Mouse (Mus musculus) Patski (cell line): ENCODE measurements at regions not wholly inside any gene's neighbourhood (a gene's known extent, or its start where the extent isn't known, plus 50 kb on each side); places are given as distances from the start of the nearest gene placed in this dataset.
A peak's percentile ranks its signal among the peaks of the same experiment; 100 is the strongest.

Experiments used
- ATAC-seq: fragments of 100-300 bp; one replicate; pipeline ENCODE4 v1.8.0; 2021
- CTCF ChIA-PET: fragments of 350-600 bp; sonication (Branson Sonifier 250); formaldehyde crosslinking; loops from one replicate; lab custom pipeline; 2022; ENCODE audit warnings: inconsistent platforms; lab: Charles Lee
- POLR2A ChIA-PET: fragments of 350-600 bp; sonication (Branson Sonifier 250); formaldehyde crosslinking; loops from one replicate; lab custom pipeline; 2022; ENCODE audit warnings: antibody characterized with exemption, inconsistent platforms; lab: Charles Lee
- DNase-seq: peaks from one replicate; pipeline ENCODE4 v3.0.0-alpha.2; 2011; ENCODE audit warnings: low read depth, low spot score
- H3K27me3 ChIP-seq: fragments of 371-371 bp; one replicate; pipeline ENCODE4 v1.5.1; 2021
- CTCF ChIP-seq: fragments of 100-300 bp; IDR thresholded peaks from one replicate; pipeline ENCODE4 v1.5.1; 2021
- in situ Hi-C: fragments of 300-500 bp; cut with MboI; formaldehyde crosslinking; loops from 3 replicates; pipeline ENCODE4 v1.11.1; 2018; ENCODE audit warnings: low pct_unique_long_range_greater_than_20kb, mixed read lengths

DNA sequence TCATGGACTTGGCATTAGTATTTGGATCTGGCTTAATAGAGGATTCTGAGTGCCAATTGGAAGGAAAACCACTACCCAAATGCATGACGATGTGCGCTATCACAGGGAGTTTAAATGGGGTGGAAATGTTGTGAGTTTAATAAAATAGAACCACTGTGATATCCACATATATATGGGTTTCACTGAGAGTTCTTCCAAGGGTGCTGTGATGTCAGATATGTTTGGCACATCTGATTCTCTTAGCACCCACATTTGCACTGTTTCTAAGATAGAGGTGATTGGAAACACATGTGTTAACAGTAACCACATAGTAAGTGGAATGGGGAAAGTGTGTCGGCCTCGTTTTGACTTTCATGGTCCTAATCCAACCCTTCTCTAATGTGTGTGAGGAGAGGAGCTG is 189.7 kb upstream of the 1810046K07Rik start:
- no peak for TF ChIP-seq CTCF
- POLR2A ChIA-PET: no interaction called here
- in situ Hi-C loops: no loop called here
- H3K27me3 ChIP-seq: no peaks in the 10 kb centered on the region
- CTCF ChIA-PET: interaction anchor here (1.3 kb wide), 1 partner anchor 13 kb away, joined by 3 read pairs; no protein-coding TSS in a partner anchor
- DNase-seq: no peak
- ATAC-seq: no peak

DNA sequence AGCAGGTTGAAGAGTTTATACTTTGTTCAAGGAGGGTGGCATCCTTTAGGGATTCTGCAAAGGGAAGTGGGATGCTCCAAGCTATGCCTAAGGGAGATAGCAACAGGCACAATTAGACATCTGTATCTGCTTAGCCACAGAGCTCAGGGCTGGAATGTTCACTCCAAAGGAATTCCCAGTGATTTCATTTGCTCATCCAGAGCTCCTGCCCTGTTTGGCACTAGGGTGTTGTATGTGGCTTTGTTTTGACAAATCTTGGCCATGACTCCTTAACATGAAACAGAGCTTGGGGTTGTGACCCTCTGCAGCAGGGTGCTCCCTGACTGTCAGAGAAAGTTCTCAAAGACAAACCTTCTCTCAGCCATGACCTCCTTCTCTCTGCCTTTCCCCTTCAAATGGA is 194.8 kb upstream of the 1810046K07Rik start:
- in situ Hi-C loops: no loop called here
- ChIA-PET POLR2A (no interaction called here), CTCF (no interaction called here)
- no peak for ATAC-seq
- no peaks in the 10 kb centered on the region for H3K27me3 ChIP-seq
- no peak for DNase-seq
- TF ChIP-seq CTCF: no peak

DNA sequence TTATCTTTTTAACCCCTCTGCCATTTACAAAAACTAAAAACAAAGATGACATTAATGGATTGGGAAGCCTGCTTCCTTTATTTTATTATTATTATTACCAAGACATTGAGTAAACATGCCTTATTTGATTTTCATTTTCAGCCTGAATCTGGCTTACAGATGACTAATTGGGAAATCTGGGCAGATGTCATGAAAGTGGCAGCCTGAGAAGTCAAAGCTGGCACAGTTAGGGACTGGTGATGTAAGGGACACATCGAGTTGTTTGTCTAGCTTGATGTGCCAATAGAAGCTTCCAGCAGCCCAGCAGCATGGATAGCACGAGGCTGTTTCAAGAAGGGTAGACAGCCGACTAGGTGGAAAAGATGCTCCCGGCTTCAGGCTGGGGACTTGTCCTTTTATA is 197.2 kb upstream of the 1810046K07Rik start:
- DNase-seq (no peak), ATAC-seq (no peak)
- POLR2A ChIA-PET: no interaction called here

DNA sequence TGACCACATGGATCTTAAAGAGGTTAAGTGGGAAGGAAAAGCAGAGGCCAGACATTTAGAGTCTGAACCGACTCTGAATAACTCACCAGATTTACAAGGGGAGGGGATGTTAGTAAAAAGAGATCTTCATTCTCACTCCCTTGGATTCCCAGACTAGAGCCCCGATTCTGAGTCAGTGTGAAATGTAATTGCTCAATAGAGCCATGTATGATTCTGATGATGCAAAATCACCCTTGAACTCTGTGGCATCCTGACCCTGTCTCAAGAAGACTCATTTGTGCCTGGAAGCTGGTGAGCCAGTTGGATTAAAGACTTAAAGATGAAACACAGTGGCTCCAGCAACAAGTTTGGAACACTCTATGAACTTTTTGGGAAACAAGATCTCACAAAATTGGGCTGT is 210.2 kb upstream of the 1810046K07Rik start:
- TF ChIP-seq CTCF: no peak
- ATAC-seq: no peak
- in situ Hi-C loops: no loop called here
- ChIA-PET POLR2A (no interaction called here), CTCF (no interaction called here)
- DNase-seq: peak; percentile 44
- H3K27me3 ChIP-seq: no peaks in the 10 kb centered on the region

More for the DNA sequence above, 197.2 kb upstream of the 1810046K07Rik start:
- in situ Hi-C loops: no loop called here
- CTCF ChIA-PET: no interaction called here
- no peaks in the 10 kb centered on the region for H3K27me3 ChIP-seq
- TF ChIP-seq CTCF: no peak

DNA sequence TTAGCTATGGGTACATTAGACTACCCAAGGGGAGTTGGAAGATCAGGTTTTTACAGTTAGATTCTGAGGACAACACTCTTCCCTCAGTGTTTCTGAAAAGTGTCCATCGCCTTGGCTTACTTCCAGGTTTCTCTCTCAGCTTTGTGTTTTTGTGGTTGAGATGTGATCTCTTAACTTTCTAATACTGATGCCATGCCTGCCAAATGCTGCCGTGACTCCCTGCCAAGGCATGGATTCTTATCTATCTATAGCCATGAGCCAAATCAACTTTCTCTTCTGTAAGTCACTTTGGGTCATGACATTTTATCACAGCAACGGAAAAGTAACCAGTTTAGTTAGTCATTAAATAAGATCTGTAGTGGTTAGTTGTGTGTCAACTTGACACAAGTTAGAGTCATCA is 213.2 kb upstream of the 1810046K07Rik start:
- H3K27me3 ChIP-seq: no peaks in the 10 kb centered on the region
- peak; percentile 1 for DNase-seq
- in situ Hi-C loops: no loop called here
- ChIA-PET POLR2A (no interaction called here), CTCF (interaction anchor here (1.0 to 1.3 kb wide), 2 partner anchors 11 to 48 kb away, joined by 3 read pairs; no protein-coding TSS in a partner anchor)
- no peak for TF ChIP-seq CTCF
- ATAC-seq: no peak

DNA sequence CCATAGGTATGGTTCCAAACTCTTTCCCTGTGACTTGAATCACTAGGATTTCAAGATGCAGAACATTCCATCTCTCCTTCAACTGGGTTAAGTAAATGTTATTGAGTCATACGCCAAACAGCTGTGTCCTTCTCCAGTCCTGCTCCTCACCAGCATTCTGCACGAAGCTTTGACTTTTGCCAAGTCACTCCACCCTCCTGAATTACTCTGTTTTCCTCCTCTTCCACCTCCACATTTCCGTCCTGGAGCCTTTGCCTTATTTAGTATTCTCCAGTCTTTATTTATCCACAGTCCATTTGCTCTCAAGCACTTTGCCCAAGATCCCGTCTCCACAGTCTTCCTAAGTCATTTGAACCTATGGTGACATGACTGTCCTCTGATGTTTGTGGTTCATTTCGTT is 193.1 kb upstream of the Arhgap20 start:
- no peak for ATAC-seq
- TF ChIP-seq CTCF: no peak
- ChIA-PET CTCF (no interaction called here), POLR2A (no interaction called here)
- H3K27me3 ChIP-seq: no peaks in the 10 kb centered on the region
- DNase-seq: no peak
- in situ Hi-C loops: no loop called here

DNA sequence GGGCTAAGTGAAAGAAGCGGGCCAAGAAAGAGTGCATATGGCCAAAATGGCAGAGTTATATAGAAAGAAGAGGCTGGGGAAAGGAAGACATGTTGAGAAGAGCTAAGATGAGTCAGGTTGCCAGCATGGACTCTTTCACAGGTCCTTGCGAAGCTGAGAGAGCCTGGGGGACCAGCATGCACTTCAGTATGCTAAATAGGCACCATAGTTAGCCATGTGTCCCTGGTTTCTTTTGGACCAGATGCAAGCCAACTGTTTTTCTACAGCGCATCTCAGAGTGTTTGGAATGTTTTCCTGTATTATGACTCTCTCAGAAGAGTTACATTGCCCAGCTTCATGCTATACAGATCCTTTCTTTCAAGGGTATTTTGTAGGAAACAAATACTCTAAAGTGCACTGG is 183.5 kb upstream of the Arhgap20 start:
- no peak for DNase-seq

DNA sequence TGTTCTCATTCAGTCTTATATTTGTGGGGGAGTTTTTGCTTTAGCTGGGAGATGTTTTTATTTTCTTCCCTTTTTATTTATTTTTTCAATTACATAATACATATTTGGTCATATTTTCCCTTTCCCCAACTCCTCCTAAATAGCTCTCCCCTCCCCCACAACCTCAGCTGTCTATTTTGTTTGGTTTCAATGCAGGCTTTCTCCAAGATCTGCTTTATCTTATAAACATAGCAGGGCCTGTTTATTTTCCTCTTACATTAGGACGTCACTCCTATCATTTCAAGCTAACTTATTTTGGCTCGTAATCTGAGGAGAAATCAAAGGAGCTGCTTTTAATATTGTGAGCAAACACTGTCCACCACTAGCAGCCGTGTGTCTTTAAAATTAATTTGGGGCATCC is 171.4 kb upstream of the Arhgap20 start:
- in situ Hi-C loops: no loop called here
- POLR2A ChIA-PET: interaction anchor here (0.6 kb wide), 1 partner anchor 37 kb away, joined by 3 read pairs; no protein-coding TSS in a partner anchor
- DNase-seq (no peak), ATAC-seq (no peak)
- CTCF ChIA-PET: no interaction called here
- H3K27me3 ChIP-seq: no peaks in the 10 kb centered on the region
- no peak for TF ChIP-seq CTCF

More for the DNA sequence above, 183.5 kb upstream of the Arhgap20 start:
- in situ Hi-C loops: no loop called here
- no peak for TF ChIP-seq CTCF
- ATAC-seq: no peak
- POLR2A ChIA-PET: no interaction called here
- CTCF ChIA-PET: no interaction called here
- H3K27me3 ChIP-seq: no peaks in the 10 kb centered on the region

DNA sequence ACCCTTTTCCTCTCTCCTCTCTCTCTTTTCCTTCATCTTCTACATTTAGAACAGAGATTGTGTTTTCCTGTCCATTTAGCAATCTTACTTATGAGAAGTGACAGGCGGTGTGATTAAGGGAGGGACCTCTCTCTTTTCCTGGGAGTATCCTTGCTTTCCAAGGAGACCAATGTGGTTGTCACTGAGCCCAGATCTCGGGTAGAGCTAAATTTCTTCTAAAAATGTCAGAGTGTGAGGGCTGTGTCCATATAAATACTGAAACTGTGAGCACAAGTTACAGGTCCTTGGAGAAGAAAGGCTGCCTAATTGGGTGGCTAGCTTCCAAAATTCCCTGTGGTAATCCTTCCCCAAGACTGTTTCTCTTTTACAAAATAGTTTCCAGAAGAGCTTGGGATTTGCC is 166.4 kb upstream of the Arhgap20 start:
- no peak for TF ChIP-seq CTCF
- no peaks in the 10 kb centered on the region for H3K27me3 ChIP-seq
- in situ Hi-C loops: no loop called here
- ChIA-PET POLR2A (no interaction called here), CTCF (no interaction called here)
- DNase-seq: no peak
- no peak for ATAC-seq

DNA sequence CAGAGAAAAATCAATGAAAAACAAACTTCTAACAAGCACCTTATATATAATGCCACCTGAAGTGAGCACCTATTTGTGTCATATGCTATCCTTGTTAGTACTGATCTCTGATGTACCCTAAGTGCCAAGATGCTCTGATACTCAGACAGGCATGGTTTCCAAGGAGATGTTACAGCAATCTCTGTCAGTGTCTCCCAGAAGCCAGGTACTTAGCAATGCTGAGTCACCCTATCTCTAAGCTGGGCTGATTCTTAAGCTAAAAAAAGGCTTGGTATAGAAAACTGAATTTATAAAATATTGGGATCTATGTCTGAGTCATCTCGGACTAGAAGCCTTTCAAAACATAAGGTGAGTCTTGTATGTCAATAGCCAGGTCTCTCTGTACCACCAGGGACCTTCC is 157.0 kb upstream of the Arhgap20 start:
- in situ Hi-C loops: no loop called here
- POLR2A ChIA-PET: no interaction called here
- ATAC-seq: no peak
- CTCF ChIA-PET: no interaction called here
- DNase-seq: no peak
- TF ChIP-seq CTCF: no peak
- H3K27me3 ChIP-seq: no peaks in the 10 kb centered on the region

DNA sequence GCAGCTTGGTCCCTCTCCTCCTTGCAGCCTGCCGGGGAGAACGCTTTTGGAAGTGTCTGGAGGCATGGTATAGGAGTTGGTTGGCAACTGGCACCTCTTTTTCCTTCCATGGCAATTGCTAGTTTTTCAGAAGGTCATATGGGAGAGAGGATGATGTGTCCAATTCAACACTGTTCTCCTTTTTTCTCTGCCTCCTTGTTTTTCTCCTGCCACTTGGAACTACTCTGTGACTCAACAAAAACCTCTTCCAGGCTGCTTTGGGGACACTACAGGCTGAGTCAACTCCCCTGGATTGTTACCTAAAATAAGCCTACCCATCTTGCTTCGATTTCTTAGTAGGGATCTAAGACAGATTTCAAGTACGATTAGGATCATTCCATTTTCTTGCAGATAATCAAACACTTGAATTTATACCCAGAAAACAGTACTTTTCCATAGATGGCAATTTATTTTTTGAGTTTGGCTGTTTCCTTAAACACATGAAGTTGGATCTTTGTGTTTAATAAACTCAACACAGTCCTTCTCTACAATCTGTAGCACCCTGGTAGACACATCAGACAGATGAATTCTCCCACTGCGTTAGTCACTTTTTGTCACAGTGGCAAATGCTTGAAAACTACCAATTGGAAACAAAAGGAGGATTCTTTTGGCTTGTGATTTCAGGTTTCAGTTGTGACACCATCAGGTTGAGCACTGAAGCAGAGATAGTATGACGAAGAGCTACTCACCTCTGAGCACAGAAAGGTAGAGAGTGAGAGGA is 156.3 kb upstream of the Arhgap20 start:
- ChIA-PET POLR2A (no interaction called here), CTCF (no interaction called here)
- in situ Hi-C loops: no loop called here
- no peak for DNase-seq
- ATAC-seq: no peak
- no peaks in the 10 kb centered on the region for H3K27me3 ChIP-seq
- no peak for TF ChIP-seq CTCF
